Mouse (Mus musculus) thymus, adult 2 months (tissue): Measurements from ENCODE around the gene Fbxo21. TPM values are rescaled to one million over a fixed set of nuclear protein-coding genes. Genes with fewer than 3 reads are reported as not detected.

Experiments
- DNase-seq: peaks from one replicate; pipeline ENCODE4 v3.0.0; 2021
- H3K27ac ChIP-seq: fragments of 200-500 bp; 2 replicates; pipeline ENCODE4 v1.5.1; 2012; ENCODE audit warnings: low read length, control low read depth; ENCODE audit not compliant: control insufficient read depth, insufficient read depth
- H3K27me3 ChIP-seq: fragments of 200-500 bp; 2 replicates; pipeline ENCODE4 v1.6.1; 2012; ENCODE audit warnings: mild to moderate bottlenecking, low read length, moderate library complexity, mixed read lengths; ENCODE audit not compliant: control insufficient read depth, insufficient read depth
- H3K36me3 ChIP-seq: fragments of 200-500 bp; 2 replicates; pipeline ENCODE4 v1.6.1; 2012; ENCODE audit warnings: mild to moderate bottlenecking, low read length, moderate library complexity; ENCODE audit not compliant: control insufficient read depth, insufficient read depth
- H3K4me1 ChIP-seq: fragments of 200-500 bp; replicated peaks from 2 replicates; pipeline ENCODE4 v1.6.1; 2012; ENCODE audit warnings: low read length; ENCODE audit not compliant: control insufficient read depth, insufficient read depth
- H3K4me3 ChIP-seq: fragments of 200-500 bp; 2 replicates; pipeline ENCODE4 v1.5.1; 2012; ENCODE audit warnings: mild to moderate bottlenecking, low read length, control low read depth, moderate library complexity; ENCODE audit not compliant: control insufficient read depth, insufficient read depth
- CTCF ChIP-seq: fragments of 200-500 bp; IDR thresholded peaks from 2 replicates; pipeline ENCODE4 v1.5.1; 2012; ENCODE audit warnings: mild to moderate bottlenecking, control low read depth, low read length, moderate library complexity, borderline replicate concordance; ENCODE audit not compliant: control insufficient read depth, poor library complexity, insufficient read depth; ENCODE audit errors: extremely low read depth
- POLR2A ChIP-seq: fragments of 200-500 bp; IDR thresholded peaks from 2 replicates; pipeline ENCODE4 v1.6.1; 2012; ENCODE audit warnings: mild to moderate bottlenecking, low read length, control low read depth, moderate library complexity; ENCODE audit not compliant: control insufficient read depth, poor library complexity, insufficient read depth; ENCODE audit errors: extremely low read depth
- WGBS: fragments of 180-500 bp; shearing (Covaris S2); methylation state at CpG from one replicate; pipeline ENCODE4 v1.1.7; 2018; 5-methylcytosine and 5-hydroxymethylcytosine counted together
- polyA plus RNA-seq: library from polyadenylated mRNA; depleted of rRNA; stranded (reverse); fragments of >200 nt; gene quantifications from 2 replicates; pipeline ENCODE4 v1.2.3, GENCODE M21; 2012

The Fbxo21 gene
- polyA plus RNA-seq, 1 experiment, result 43.3 TPM

- TF ChIP-seq POLR2A (no peak), CTCF (no peak)
- WGBS, result 95% methylated on average over 7 of the region's 7 CpGs
These were observed 34.3 kb downstream of the Fbxo21 start for GRCm38 (mm10) chr5:118010872-118011271.

DNA sequence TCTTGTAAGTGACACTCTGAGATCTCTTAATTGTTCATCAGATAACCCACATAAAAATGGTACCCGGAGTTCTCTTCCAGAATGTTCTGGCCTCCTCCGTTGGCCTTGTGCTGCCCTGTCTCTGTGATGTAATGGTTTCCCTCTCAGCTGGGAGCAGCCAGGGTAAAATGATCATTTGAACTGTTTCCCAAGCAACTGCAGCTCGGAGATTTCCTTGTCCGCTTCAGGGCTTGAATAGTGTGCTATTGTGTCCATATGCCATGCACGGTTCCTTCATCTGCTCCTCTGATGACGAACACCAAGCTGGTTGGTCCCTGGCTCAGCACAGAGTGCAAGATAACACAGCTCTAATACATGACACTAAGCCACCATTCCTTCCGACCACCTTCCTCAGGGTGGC, 35.3 kb downstream of the Fbxo21 start:
- no peak for TF ChIP-seq CTCF
- TF ChIP-seq POLR2A, result no peak
- Histone ChIP-seq H3K27me3 (no peaks in the 10 kb centered on the region), H3K36me3 (peaks cover 14% of the 10 kb centered on the region; the same call in 1 of the 2 replicates), H3K4me1 (no peaks in the 10 kb centered on the region), H3K27ac (no peak overlapping the region), H3K4me3 (no peak overlapping the region)
- no peak for DNase-seq
- WGBS, result 96% methylated on average over 7 of the region's 7 CpGs

More at GRCm38 (mm10) chr5:118010872-118011271, 34.3 kb downstream of the Fbxo21 start:
- Histone ChIP-seq H3K4me1 (no peaks in the 10 kb centered on the region), H3K4me3 (no peak overlapping the region), H3K36me3 (peaks cover 14% of the 10 kb centered on the region; the same call in 1 of the 2 replicates), H3K27me3 (no peaks in the 10 kb centered on the region), H3K27ac (no peak overlapping the region)
- no peak for DNase-seq

- TF ChIP-seq POLR2A (no peak), CTCF (no peak)
These were observed 38.5 kb downstream of the Fbxo21 start for GRCm38 (mm10) chr5:118015028-118015427.

GRCm38 (mm10) chr5:118015669-118016068, 39.1 kb downstream of the Fbxo21 start:
- H3K36me3 ChIP-seq, result no peaks in the 10 kb centered on the region
- no peak overlapping the region for H3K4me3 ChIP-seq
- 93% methylated on average over 2 of the region's 2 CpGs for WGBS
- no peak for TF ChIP-seq CTCF
- TF ChIP-seq POLR2A, result no peak
- H3K27ac ChIP-seq, result no peak overlapping the region
- no peak for DNase-seq
- H3K4me1 ChIP-seq, result no peaks in the 10 kb centered on the region
- no peaks in the 10 kb centered on the region for H3K27me3 ChIP-seq

More at GRCm38 (mm10) chr5:118015028-118015427, 38.5 kb downstream of the Fbxo21 start:
- Histone ChIP-seq H3K27me3 (no peaks in the 10 kb centered on the region), H3K4me3 (no peak overlapping the region), H3K27ac (no peak overlapping the region), H3K4me1 (no peaks in the 10 kb centered on the region), H3K36me3 (no peaks in the 10 kb centered on the region)
- DNase-seq, result no peak
- WGBS, result 53% methylated on average over 12 of the region's 12 CpGs

- TF ChIP-seq CTCF, result no peak
- no peak for TF ChIP-seq POLR2A
- Histone ChIP-seq H3K4me1 (no peaks in the 10 kb centered on the region), H3K4me3 (no peak overlapping the region), H3K36me3 (no peaks in the 10 kb centered on the region), H3K27ac (no peak overlapping the region), H3K27me3 (no peaks in the 10 kb centered on the region)
- no peak for DNase-seq
- WGBS, result 70% methylated on average over 5 of the region's 5 CpGs
These were observed 41.0 kb downstream of the Fbxo21 start for GRCm38 (mm10) chr5:118017527-118017926.

DNA sequence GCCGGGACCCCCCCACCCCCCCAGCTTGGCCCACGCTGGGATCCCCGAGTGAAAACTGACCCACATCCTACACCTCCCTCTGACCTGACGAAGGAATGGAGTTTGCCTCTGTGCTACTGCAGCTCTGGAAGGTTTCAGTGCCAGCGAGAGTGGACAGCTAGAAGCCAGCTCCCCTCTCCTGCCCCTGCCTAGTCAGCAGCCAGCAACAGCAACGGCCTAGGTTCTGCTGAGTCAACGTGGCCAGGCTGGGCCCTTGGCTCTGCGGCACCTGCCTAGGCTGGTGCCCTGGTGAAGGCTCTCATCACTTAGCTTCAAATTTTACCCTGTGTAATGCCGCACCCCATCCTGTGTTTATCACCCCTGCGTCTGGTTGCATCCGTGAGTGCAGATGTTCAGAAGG, 43.4 kb downstream of the Fbxo21 start:
- no peak overlapping the region for H3K27ac ChIP-seq
- no peaks in the 10 kb centered on the region for H3K4me1 ChIP-seq
- 71% methylated on average over 11 of the region's 11 CpGs for WGBS
- DNase-seq, result no peak
- H3K36me3 ChIP-seq, result no peaks in the 10 kb centered on the region
- no peaks in the 10 kb centered on the region for H3K27me3 ChIP-seq
- no peak overlapping the region for H3K4me3 ChIP-seq
- TF ChIP-seq CTCF (no peak), POLR2A (no peak)

- Histone ChIP-seq H3K27ac (no peak overlapping the region), H3K27me3 (peaks cover 14% of the 10 kb centered on the region), H3K36me3 (no peaks in the 10 kb centered on the region), H3K4me3 (no peak overlapping the region), H3K4me1 (peaks cover 18% of the 10 kb centered on the region)
- no peak for DNase-seq
- WGBS, result 82% methylated on average over 3 of the region's 3 CpGs
- TF ChIP-seq CTCF (no peak), POLR2A (no peak)
These were observed 46.5 kb downstream of the Fbxo21 start for GRCm38 (mm10) chr5:118023053-118023452.
